Mouse (Mus musculus): ENCODE measurements around the gene Mars2.

Mars2 gene

GRCm38 (mm10) chr1:55236890-55237642 lies at the start of gene Mars2:
TSS of gene Mars2 (plus strand) at chr1:55237177.
- DNase-seq (ENCODE audit: low spot score in 2 of 2): peak; percentile 94 to 95

- no peak for DNase-seq (ENCODE audit: low spot score in 2 of 2)
These were observed 45.0 kb upstream of the Mars2 start for GRCm38 (mm10) chr1:55192015-55192414.

DNA sequence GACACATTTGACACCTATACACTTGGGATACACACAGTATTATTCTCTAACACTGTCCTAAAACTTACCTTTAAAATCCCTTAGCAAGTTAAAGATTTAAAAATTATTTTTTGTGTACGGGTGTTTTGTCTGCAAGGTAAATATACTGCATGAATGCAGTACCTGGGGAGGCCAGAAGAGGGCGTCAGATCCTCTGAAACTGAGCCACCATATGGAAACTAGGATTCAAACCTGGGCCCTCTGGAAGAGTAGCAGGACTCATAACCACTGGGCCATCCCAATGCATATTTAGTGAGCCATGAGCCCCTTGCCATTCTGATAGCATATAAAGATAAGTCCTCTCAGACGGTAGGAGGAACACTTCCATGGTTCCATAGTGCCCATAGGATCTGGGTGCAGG lies 44.2 kb upstream of the Mars2 start:
- no peak for DNase-seq (ENCODE audit: low spot score in 2 of 2)

GRCm38 (mm10) chr1:55193316-55193715 lies 43.7 kb upstream of the Mars2 start:
- peak; percentile 46 to 56 for DNase-seq (ENCODE audit: low spot score in 2 of 2)

GRCm38 (mm10) chr1:55194064-55194915 lies 42.7 kb upstream of the Mars2 start:
- no peak for DNase-seq (ENCODE audit: low spot score in 2 of 2)

- no peak for DNase-seq (ENCODE audit: low spot score in 2 of 2)
These were observed 42.0 kb upstream of the Mars2 start for GRCm38 (mm10) chr1:55195021-55195420.

DNA sequence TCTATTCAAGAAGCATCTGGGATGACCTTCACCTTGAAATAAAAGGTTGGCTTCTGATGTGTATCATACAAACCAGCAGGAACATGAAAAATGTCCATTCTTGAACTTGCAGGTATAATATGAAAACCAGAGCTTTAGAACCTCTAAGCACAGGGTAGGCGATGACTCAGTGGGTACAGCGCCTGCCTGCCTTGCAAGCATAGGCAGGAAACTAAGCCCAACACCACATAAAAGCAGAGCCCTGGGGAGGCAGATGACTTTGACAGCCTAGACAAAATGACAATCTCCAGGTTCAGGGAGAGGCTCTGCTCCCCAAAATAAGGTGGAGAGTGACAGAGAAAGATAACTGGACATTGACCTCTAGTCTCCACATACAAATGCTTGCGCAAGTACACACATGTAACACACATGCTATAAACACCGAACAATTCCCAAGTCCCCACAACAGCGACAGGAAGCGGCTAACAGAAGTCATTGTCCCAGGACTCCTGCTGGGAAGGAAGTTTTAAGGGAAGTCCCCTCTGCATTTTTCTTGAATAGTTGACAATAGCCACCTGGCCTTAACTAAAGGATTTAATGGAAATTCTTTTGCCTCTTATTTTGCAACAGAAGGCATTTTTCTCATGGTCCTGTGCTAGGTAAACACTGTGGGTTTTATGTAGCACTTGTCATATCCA lies 40.5 kb upstream of the Mars2 start:
- no peak for DNase-seq (ENCODE audit: low spot score in 2 of 2)

GRCm38 (mm10) chr1:55198719-55199118 lies 38.3 kb upstream of the Mars2 start:
- DNase-seq (ENCODE audit: low spot score in 2 of 2): no peak

GRCm38 (mm10) chr1:55201850-55202752 lies 34.9 kb upstream of the Mars2 start:
- DNase-seq (ENCODE audit: low spot score in 2 of 2): peak; percentile 74 to 79

- DNase-seq (ENCODE audit: low spot score in 2 of 2): no peak
These were observed 31.1 kb upstream of the Mars2 start for GRCm38 (mm10) chr1:55205808-55206327.

DNA sequence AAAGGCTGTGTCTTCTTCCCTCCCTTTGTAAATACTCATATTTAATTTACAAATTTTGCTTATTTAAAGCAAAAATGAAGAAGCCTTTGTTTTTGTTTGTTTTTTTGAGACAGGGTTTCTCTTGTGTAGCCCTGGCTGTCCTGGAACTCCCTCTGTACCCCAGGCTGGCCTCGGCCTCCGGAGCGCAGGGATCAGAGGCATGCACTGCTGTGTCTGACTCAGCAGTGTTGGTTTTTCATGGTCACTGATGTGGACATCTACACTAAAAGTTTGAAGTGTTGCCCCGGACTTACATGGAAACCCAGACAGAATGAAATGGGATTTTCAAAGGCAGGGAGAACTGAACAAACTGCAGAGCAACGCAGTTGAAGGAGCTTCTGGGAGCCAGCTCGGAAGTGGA lies 29.4 kb upstream of the Mars2 start:
- DNase-seq (ENCODE audit: low spot score in 2 of 2): no peak

DNA sequence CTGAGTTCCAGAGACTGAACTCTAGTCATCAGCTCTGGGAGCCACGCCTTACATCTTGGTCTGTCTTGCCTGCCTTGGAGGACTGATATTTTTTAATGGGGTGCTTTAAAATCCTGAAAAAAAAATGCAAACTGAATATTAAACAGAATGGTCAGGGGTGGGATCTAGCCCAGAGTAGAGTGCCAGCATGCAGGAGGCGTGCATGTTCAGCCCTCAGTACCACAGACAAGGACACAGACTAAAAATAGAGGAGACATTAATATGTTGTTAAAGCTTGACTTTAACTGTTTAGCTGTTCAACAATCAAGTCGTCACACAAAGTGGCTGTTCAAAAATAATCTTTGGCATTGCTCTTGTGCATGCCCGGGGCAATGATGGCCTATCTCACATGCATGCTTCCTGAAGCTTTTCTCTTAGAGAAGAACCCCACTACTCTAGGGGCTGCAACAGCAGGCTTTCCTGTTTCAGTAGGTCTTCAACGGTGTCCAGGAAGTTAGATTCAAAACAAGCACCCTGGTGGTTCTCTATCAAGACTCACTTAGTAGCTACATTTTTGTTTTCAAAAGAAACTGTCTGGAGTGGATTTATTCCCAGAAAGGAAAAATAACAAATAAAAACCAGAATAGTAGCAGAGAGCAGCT lies 28.4 kb upstream of the Mars2 start:
- no peak for DNase-seq (ENCODE audit: low spot score in 2 of 2)

DNA sequence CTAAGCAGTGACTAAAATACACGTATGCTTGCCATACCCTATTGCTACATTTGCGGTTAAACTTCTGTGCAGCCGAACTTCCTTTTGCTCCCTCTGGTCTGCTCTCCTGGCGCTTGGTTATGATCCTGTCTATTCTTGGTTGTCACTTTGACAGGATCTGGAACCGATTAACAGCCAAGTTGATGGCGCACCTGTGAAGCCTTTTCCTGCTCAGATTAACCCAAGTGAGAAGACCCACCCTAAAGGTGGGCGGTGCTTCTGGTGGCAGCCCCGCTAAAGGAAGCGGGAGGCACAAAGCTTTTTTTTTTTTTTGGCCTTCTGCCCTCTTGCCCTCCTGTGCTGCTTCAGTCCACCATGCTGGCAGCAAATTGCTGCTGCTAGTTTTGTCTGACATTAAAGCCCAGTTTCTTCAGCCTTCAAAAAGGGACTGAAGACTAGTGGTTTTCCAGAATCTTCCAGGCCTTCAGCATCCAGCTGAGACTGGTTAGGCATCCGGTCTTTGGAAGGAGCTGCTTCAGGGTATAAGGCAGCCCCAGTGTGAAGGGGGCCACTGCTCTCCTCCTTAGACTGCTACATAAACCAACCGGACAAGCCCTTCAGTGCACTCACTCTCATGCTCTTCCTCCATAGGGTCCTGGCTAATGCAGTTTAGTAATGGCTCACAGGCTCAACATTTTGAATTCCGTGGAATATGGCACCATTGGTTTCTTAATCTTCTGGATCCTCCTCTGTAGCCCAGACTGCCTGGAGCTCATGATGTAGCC lies 26.6 kb upstream of the Mars2 start:
- peak in 1 of 2 experiments; percentile 12 for DNase-seq (ENCODE audit: low spot score in 2 of 2)

- no peak for DNase-seq (ENCODE audit: low spot score in 2 of 2)
These were observed 25.9 kb upstream of the Mars2 start for GRCm38 (mm10) chr1:55211081-55211480.

GRCm38 (mm10) chr1:55212771-55213170 lies 24.2 kb upstream of the Mars2 start:
- DNase-seq (ENCODE audit: low spot score in 2 of 2): no peak

GRCm38 (mm10) chr1:55213475-55213874 lies 23.5 kb upstream of the Mars2 start:
- DNase-seq (ENCODE audit: low spot score in 2 of 2): no peak

- DNase-seq (ENCODE audit: low spot score in 2 of 2): no peak
These were observed 23.0 kb upstream of the Mars2 start for GRCm38 (mm10) chr1:55213936-55214335.

- DNase-seq (ENCODE audit: low spot score in 2 of 2): peak; percentile 40 to 73
These were observed 21.7 kb upstream of the Mars2 start for GRCm38 (mm10) chr1:55215185-55215813.

- no peak for DNase-seq (ENCODE audit: low spot score in 2 of 2)
These were observed 19.8 kb upstream of the Mars2 start for GRCm38 (mm10) chr1:55217191-55217590.
